Mouse (Mus musculus) erythroblast, embryonic 14.5 days (primary cell): Measurements from ENCODE around the gene Uaca.

Source experiments
- GATA1 ChIP-seq: IDR thresholded peaks from 2 replicates; pipeline ENCODE4 v1.6.1; 2012; ENCODE audit warnings: low read length, inconsistent platforms, mixed read lengths
- TAL1 ChIP-seq: IDR thresholded peaks from 3 replicates; pipeline ENCODE4 v1.6.1; 2012; ENCODE audit warnings: low read length, inconsistent platforms, mixed read lengths

GRCm38 (mm10) chr9:60848730-60849129, 54.4 kb downstream of the Uaca start:
- TF ChIP-seq GATA1 (no peak), TAL1 (no peak)
